Mouse (Mus musculus): ENCODE data around the gene Blmh.

Gene Blmh

DNA sequence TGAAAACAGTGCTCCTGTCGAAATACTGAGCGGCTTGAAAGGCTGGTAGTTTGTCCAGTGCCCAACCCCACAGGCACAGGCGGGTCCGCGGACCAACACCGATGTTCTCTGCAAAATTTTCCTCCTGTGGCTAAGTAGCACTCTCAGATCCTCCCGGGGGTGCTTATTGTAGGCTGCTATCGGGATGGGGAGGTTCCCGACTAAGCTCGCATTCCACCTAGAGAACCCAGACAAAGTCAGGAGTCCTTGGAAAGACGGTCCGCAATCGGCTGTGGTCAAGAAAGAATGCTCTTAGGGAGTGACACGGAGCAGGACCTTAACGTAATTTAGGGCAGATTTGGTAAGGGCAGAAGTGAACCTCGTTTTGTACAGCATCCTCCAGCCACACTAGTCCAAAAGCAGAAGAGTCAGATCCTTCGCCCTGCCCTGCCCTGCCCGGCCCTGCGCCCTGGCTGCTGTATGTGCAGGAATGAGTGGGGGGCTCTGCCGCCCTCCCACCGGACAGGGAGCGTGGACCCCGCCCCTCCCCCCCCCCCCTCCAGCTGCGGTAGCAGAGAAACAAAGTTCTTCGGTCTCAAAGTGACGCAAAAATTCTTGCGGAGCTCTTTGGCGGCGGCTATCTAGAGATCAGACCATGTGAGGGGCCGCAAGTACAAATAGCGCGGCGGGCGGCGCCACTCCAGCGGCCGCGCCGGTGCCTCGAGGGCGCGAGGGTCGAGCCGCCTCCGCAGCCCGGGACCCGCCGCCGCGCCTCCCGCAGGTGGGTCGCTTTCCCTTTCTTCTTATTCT, 73.5 kb downstream of the Blmh start, which contains the start of gene Slc6a4:
Gene Slc6a4 (plus strand): TSS at position 688 of the 789 bp plus-strand sequence.
- in situ Hi-C loops (cut with MboI, MseI): no loop called here

DNA sequence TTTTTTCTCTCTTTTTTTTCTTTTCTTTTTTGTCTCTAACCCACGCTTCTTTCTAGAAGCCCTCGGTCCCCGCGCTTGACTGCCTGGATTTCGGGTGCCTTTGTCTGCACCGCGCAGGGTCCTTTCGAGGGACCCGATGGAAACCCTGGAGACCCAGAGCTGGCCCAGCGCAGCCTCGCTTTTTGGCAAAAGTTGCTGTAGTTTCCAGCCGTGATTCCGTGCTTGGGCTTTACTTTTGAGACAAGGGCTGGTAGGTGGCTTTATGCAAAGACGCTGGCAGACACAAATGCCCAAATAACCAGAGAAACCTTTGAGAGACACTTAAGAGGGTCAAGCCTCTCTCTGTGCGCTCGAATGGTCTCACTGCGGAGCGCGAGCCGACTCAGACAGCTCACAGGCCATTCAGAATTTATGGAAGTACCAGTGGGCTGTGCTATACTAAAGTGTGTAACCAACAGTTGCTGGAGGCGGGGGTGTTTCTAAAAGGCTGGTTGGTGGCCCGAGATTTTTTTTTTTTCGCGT, 74.2 kb downstream of the Blmh start:
- in situ Hi-C loops (cut with MboI, MseI): no loop called here

DNA sequence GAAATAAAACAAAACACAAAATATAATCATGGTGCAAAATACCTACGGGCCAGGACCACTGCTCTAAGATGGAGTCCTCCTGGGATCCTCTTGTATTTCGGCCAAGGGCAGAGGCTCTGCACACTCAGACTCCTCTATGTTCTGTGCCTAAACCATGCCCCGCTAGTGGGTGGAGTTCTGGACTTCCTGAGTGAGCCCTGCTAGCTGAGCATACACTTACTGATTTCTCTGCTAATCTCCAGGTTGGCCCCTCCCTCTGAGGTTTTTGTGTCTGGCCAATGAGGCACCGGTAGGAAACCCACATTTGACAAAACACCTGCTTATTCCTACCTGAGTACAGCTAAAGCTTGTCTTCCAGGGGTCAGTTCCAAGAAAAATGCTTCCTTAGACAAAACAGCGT, 76.1 kb downstream of the Blmh start:
- in situ Hi-C loops (cut with MboI, MseI): no loop called here

DNA sequence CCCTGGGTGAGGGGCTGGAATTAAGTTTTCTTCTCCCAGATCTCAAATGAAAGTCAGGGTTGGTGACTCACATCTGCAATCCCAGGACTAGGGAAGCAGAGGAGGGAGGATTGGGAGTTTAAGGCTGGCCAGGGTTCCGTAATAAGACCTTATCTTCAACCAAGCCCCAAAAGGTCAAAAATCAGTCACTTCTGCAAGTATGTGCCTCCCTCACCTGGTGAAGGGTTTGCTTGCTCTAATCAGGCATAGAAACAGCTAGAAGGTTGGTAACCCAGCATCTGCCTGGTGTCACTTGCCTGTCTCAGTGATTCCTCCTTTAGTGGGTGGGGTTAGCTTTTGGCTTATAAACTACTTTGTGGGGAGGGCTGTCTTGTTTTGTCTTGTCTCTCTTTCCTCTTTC, 77.8 kb downstream of the Blmh start:
- in situ Hi-C loops (cut with MboI, MseI): no loop called here

GRCm38 (mm10) chr11:77005881-77006280, 81.3 kb downstream of the Blmh start:
- in situ Hi-C loops (cut with MboI, MseI): no loop called here

DNA sequence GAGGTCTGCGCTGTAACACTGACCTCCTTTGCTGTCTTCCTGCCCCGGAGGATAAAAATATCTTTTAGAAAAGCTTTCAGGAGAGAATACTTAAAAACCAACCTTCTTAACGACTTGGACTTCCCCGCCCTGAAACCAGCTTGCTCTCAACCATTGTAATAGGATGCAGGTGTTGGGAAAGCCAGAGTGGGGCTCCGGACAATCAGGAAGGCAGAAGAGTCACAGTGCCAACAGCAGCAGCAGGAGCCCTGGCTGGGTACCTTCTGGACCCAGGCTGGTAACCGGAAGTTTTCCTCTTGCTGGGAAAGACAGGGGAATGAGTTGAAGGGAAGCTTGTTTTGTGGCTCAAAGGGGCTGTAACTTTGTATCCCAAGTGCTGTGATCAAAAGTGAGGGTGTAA, 82.0 kb downstream of the Blmh start:
- in situ Hi-C loops (cut with MboI, MseI): no loop called here

- in situ Hi-C loops (cut with MboI, MseI): no loop called here
These were observed 84.7 kb downstream of the Blmh start for GRCm38 (mm10) chr11:77009069-77010025.

- in situ Hi-C loops (cut with MboI, MseI): no loop called here
These were observed 86.3 kb downstream of the Blmh start for GRCm38 (mm10) chr11:77010762-77011475.

GRCm38 (mm10) chr11:77018046-77018445, 93.4 kb downstream of the Blmh start:
- in situ Hi-C loops (cut with MboI, MseI): no loop called here

DNA sequence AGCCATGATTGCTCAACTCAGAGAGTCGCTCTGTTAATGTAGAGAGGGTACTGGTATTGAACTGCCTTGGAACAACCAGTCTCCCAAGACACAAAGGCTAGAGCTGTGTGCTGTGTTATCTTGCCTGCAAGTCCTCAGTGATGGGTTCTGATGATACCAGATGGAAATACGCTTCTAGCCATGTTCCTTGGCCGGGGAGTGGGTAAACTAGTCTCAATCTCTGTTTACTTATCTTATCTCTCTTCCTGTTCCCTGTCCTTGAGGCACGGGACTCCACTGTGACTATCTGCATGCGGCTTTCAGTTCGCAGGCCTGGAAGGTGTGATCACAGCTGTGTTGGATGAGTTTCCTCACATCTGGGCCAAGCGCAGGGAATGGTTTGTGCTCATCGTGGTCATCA, 94.9 kb downstream of the Blmh start:
- in situ Hi-C loops (cut with MboI, MseI): no loop called here

- in situ Hi-C loops (cut with MboI, MseI): no loop called here
These were observed 97.3 kb downstream of the Blmh start for GRCm38 (mm10) chr11:77021749-77022396.

- in situ Hi-C loops (cut with MboI, MseI): no loop called here
These were observed 102.0 kb downstream of the Blmh start for GRCm38 (mm10) chr11:77026559-77026958.

DNA sequence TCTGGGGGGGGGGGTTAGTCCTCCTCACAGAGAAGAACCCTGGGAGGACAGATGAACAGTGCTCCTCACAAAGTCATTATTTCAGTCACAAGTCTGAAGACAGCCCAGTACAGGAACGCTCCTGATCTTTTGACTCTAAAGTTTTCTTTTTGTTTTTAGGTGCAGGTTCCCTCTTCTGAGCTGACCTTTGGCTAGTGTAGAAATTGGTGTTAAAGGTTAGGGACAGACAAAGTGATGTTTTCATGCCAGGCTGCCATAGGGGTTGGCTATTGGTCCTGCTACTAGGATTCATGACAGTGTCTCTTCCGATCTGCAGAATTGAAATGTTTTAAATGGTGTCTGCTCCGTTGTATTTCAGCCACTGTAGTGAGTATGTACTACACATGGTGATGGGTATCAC, 103.5 kb downstream of the Blmh start:
- in situ Hi-C loops (cut with MboI, MseI): no loop called here

DNA sequence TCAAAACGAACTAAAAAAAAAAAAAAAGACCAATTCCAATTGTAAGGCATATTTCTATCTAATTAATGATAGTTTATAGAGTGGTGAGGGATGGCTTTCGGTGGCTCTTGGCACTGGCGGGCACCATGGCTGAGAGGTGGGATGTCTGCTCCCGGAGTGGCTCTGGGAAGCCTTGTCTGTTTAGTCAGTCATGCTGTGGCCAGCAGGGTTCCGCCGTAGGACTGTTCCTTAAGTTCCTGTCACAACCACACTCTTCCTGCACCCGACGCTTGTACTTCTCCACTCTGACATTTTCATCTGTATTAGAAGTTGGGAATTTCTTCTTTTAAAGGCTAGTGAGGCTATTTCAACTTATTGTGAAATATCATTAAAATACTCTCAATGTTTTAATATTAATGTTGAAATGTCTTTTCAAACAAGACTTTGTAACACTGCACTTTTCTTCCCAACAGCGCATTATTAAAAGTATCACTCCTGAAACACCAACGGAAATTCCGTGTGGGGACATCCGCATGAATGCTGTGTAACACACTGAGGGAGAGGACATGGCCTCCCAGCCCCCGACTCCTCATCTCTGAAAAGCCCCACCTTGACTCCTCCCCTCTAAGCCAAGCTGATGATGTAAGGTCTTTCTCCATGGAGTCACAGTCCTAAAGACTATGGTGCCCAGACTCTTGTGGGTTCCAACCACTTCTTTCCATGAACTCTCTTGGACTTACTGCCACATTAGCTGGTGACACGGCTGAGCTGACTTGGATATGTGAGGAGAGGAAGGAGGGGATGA, 106.7 kb downstream of the Blmh start:
- in situ Hi-C loops (cut with MboI, MseI): no loop called here
